Mouse (Mus musculus) heart, postnatal 36 days (tissue): ENCODE results near the gene Cpm. TPM values are rescaled to one million over a fixed set of nuclear protein-coding genes. Genes with fewer than 3 reads are reported as not detected.

ENCODE experiments used
- DNase-seq, 2 experiments: peaks; one replicate each; pipeline ENCODE4 v3.0.0; 2021 to 2022
- intact Hi-C: fragments of 180-260 bp; cut with DNase I; formaldehyde crosslinking; loops from one replicate; pipeline ENCODE4 v1.15.1; 2025
- total RNA-seq, 2 experiments: library from RNA; stranded (reverse); gene quantifications; 2 replicates each; pipeline ENCODE4 v1.2.3; 2021

Cpm gene
- total RNA-seq, 2 experiments from 2014 or later = 3.7 to 3.9 TPM

DNA sequence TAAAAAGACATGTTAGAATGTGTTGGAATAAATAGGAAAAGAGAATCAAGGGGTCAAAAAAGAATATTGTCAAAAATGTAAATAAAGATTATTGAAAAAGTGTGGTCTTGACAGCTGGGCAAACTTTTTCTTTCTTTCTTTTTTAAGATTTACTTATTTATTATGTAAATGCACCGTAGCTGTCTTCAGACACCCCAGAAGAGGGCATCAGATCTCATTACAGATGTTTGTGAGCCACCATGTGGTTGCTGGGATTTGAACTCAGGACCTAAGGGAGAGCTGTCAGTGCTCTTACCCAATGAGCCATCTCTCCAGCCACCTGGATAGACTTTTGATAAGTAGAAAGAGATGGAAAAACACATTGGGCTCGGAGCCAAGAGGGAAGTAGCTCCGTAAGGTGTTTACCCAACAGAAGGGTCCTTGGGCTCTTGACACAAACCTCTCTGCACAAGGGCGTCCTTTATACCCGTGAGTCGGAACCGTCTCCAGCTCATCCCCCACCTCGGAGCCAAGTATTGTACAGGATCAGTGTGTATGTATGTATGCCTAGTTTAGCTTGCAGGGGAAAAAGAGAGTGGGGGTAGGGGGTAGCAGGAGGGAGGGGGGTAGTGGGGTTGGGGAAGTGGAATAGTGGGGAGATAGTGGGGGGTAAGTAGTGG, 24.5 kb upstream of the Cpm start:
- intact Hi-C loops = no loop called here
- no peak for DNase-seq

GRCm38 (mm10) chr10:117605283-117606243, 23.7 kb upstream of the Cpm start:
- no peak for DNase-seq
- intact Hi-C loops = no loop called here

GRCm38 (mm10) chr10:117606423-117606822, 22.9 kb upstream of the Cpm start:
- DNase-seq = no peak
- intact Hi-C loops = no loop called here

- intact Hi-C loops = no loop called here
- no peak for DNase-seq
These were observed 22.1 kb upstream of the Cpm start for GRCm38 (mm10) chr10:117607051-117607803.

DNA sequence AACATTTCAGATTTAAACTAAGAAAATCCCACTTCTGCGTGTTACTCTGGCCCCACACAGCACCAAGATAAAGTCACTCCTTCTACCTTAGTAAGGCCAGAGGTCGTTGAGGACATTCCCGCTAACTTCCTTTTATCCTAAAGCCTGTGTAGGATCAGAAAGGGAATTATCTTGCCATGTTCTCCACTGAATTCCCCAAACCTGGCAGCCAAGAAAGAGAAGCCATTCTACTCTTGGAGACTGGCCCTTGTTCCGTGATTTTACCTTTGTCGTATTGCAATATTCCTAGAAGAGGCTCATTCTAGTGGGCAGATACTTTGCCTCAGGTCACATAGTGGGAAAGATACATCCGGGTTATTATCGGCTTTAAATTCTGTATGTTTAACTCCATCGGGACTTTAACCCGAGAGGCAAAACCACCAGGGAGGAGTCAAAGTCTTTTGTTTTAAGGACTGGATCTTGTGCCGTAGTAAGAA, 21.5 kb upstream of the Cpm start:
- intact Hi-C loops = no loop called here

GRCm38 (mm10) chr10:117608487-117608886, 20.8 kb upstream of the Cpm start:
- no peak for DNase-seq
- intact Hi-C loops = no loop called here

More for the DNA sequence above, 21.5 kb upstream of the Cpm start:
- DNase-seq = no peak

GRCm38 (mm10) chr10:117608988-117609809, 20.1 kb upstream of the Cpm start:
- intact Hi-C loops = no loop called here
- DNase-seq = no peak

DNA sequence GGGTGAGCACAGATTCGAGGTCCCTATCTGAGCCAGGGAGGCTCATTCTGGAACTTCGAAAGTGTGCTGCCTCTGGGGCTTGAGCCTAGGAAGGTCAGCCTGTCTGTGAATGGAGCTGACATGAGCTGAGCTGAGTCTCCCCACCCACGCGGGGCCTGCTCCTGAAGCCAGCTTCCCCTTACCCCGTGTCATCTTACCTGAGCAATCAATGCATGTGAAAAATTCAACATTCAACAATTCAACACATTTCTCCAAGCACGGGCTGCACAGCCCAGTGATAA, 19.6 kb upstream of the Cpm start:
- intact Hi-C loops = no loop called here

DNA sequence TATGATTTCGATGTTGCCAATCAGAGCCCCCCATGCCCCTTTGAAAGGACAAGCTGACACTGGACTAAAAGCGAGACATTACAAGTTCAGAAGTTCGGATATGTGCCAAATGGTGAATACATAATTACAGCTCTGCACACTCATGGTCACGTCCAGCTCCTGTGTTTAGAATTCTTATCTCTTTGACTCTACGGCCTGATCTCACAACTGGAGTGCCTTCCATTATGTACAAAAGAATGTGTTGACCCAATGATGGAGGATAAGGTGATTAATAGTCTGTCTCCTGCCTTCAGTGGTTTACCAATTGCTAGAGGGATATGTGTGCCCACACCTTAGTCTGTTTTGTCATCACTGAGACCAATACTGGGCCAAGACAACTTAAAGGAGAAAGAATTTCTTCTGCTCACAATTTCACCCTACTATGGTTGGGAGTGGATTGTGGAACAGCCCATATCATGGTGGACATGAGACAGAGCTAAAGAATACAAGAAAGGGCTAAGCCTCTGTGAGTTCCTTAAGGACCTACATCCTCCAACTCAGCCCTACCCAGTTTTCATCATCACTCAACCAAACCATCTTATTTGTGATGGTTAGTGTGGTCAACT, 19.0 kb upstream of the Cpm start:
- no peak for DNase-seq
- intact Hi-C loops = no loop called here

More for the DNA sequence above, 19.6 kb upstream of the Cpm start:
- no peak for DNase-seq

- intact Hi-C loops = no loop called here
These were observed 18.4 kb upstream of the Cpm start for GRCm38 (mm10) chr10:117610794-117611384.

DNA sequence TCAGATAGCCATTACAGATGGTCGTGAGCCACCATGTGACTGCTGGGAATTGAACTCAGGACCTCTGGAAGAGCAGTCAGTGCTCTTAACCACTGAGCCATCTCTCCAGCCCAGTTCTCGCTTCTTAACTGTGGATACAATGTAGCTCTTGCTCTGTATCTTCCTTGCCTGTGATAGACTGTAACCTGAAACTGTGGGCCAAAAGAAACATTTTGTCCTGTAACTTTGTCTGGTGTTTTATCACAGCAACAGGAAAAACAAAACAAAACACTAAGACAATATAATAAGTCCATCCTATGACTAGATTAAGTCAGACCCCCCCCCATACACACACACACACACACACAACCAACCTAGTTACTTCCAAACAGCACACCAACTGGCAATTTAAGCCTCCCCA, 17.8 kb upstream of the Cpm start:
- intact Hi-C loops = no loop called here
- DNase-seq = no peak

More at GRCm38 (mm10) chr10:117610794-117611384, 18.4 kb upstream of the Cpm start:
- no peak for DNase-seq

- intact Hi-C loops = no loop called here
- no peak for DNase-seq
These were observed 17.3 kb upstream of the Cpm start for GRCm38 (mm10) chr10:117611976-117612375.

DNA sequence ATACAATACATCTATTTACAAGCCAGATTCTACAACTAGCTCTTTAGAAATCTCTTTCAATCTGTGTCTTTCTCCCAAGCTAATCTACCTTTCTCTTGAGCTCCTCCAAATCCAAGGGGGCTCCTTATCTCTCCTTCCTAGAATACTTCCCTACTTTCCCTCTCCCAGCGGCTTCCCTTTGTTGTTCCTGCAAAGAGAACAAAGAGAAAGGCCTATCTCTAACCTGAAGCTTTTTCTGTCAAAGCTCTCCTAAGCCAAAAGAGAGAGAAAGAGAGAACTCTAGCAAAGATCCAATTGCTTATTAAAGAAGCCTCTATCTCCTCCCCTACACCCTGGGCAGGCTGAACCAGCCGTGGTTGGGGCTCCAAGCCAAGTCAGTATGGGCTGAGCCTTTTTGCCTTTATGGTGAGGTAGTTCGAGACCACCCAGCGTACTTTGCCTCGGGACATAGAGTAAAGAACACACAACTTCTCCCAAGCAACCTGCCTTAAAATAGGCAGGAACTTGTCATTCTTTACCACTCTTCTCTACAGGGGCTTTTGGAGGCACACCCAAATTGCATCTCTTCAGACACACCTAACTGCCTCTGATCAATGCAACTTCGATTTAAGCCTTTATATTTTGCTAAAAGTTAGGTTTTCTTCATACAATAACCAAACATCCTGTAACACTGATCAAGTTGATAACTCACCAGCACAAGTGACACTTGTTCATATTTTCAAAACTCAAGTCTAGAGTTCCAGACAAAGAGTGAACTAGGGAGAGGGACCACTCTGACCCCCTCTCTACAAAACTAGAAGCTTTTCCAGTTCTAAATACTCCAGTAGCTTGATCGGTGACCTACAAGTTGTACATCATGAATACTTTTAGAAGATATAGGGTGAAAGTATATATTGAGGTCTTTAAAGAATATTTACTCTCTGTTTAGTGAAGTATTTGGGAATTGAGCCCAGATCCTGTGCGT, 16.4 kb upstream of the Cpm start:
- DNase-seq = no peak
- intact Hi-C loops = no loop called here

GRCm38 (mm10) chr10:117613960-117614359, 15.3 kb upstream of the Cpm start:
- intact Hi-C loops = no loop called here
- no peak for DNase-seq

GRCm38 (mm10) chr10:117614387-117614786, 14.9 kb upstream of the Cpm start:
- DNase-seq = no peak
- intact Hi-C loops = no loop called here

GRCm38 (mm10) chr10:117615239-117615638, 14.1 kb upstream of the Cpm start:
- no peak for DNase-seq
- intact Hi-C loops = no loop called here

- intact Hi-C loops = no loop called here
These were observed 13.6 kb upstream of the Cpm start for GRCm38 (mm10) chr10:117615746-117616145.

GRCm38 (mm10) chr10:117616191-117616680, 13.1 kb upstream of the Cpm start:
- no peak for DNase-seq
- intact Hi-C loops = no loop called here

More at GRCm38 (mm10) chr10:117615746-117616145, 13.6 kb upstream of the Cpm start:
- DNase-seq = no peak
